Mouse (Mus musculus) testis, adult 2 months (tissue): Measurements from ENCODE around the gene Zfp362. TPM values are rescaled to one million over a fixed set of nuclear protein-coding genes. Genes with fewer than 3 reads are reported as not detected.

ENCODE experiments used
- H3K27ac ChIP-seq: fragments of 200-500 bp; 2 replicates; pipeline ENCODE4 v1.5.1; 2012; ENCODE audit warnings: low read depth, low read length; ENCODE audit not compliant: control insufficient read depth, insufficient read depth
- H3K27me3 ChIP-seq: fragments of 200-500 bp; 2 replicates; pipeline ENCODE4 v1.6.1; 2012; ENCODE audit warnings: mild to moderate bottlenecking, low read length, moderate library complexity; ENCODE audit not compliant: control insufficient read depth, insufficient read depth
- H3K36me3 ChIP-seq: fragments of 200-500 bp; 2 replicates; pipeline ENCODE4 v1.6.1; 2012; ENCODE audit warnings: mild to moderate bottlenecking, low read length; ENCODE audit not compliant: control insufficient read depth, insufficient read depth
- H3K4me1 ChIP-seq: fragments of 200-500 bp; 2 replicates; pipeline ENCODE4 v1.6.1; 2012; ENCODE audit warnings: low read length; ENCODE audit not compliant: control insufficient read depth, insufficient read depth
- H3K4me3 ChIP-seq: fragments of 200-500 bp; 2 replicates; pipeline ENCODE4 v1.5.1; 2012; ENCODE audit warnings: low read depth, mild to moderate bottlenecking, low read length, moderate library complexity, mixed read lengths; ENCODE audit not compliant: control insufficient read depth
- CTCF ChIP-seq: fragments of 200-500 bp; IDR thresholded peaks from 2 replicates; pipeline ENCODE4 v1.5.1; 2012; ENCODE audit warnings: low read depth, mild to moderate bottlenecking, inconsistent platforms, low read length, moderate library complexity; ENCODE audit not compliant: control insufficient read depth, insufficient read depth, insufficient replicate concordance
- POLR2A ChIP-seq: fragments of 200-500 bp; IDR thresholded peaks from 2 replicates; pipeline ENCODE4 v1.6.1; 2012; ENCODE audit warnings: low read depth, mild to moderate bottlenecking, inconsistent platforms, low read length, moderate library complexity; ENCODE audit not compliant: control insufficient read depth
- polyA plus RNA-seq: library from polyadenylated mRNA; depleted of rRNA; stranded (reverse); fragments of >200 nt; gene quantifications from 2 replicates; pipeline ENCODE4 v1.2.3, GENCODE M21; 2012

Zfp362 gene
- polyA plus RNA-seq, 1 experiment, result 16.0 TPM

DNA sequence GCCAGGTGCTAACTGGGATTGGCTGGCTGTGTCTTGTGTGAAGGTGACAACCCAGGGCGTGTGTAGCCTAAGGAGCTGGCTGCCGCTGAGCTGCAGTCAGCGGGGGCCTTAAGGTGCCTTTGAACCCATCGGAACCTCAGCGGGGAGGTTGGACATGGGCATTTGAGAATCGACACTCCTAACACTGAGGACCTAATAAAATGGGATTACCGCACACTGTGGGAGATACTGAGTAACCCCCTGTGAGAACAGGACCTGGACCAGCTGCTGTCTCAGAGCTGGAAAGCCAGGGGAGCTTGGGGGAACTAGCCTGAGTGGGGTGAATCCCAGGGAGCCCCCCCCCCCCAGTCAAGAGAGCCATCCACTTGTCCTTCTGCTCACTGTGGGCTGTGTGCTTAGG is 52.3 kb downstream of the Zfp362 start:
- H3K27ac ChIP-seq, result no peak overlapping the region
- no peak for TF ChIP-seq POLR2A
- no peak for TF ChIP-seq CTCF
- H3K36me3 ChIP-seq, result peaks cover 5% of the 10 kb centered on the region
- H3K4me3 ChIP-seq, result no peak overlapping the region
- H3K27me3 ChIP-seq, result no peaks in the 10 kb centered on the region
- H3K4me1 ChIP-seq, result no peaks in the 10 kb centered on the region

DNA sequence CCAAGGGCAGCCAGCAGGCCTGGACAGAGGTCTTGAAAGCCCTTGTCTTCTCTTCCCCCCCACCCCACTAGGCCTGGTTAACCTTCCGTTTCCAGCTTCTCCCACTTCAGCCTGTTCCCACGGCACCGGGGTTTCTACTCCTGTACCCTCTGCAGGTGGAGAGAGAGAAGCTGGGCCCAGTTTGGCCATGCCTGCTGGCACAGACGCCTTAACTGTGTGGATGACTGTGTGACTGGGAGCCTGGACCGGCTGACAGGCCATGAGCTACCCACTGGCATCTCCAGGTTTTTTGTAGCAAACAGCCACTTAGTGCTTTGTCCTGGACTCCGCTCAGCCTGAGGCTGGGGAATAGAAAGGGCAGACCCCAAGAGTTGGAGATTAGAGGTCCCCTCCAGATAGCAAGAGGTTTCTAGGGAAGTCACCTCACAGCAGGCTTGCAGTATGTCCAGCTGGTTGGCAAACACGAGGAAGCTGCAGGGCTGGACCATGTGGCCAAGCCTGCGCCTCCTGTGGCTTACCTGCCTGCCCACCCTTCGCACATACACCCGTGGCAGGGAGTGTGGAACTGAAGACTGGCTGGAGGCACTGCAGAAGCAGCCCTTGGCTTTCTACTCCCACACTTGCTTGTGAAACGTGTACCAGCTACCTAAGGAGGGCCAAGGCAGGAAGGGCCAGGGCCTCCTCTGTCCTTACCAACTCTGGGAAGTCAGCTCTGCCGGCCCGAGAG is 53.7 kb downstream of the Zfp362 start:
- Histone ChIP-seq H3K36me3 (peaks cover 7% of the 10 kb centered on the region), H3K27me3 (no peaks in the 10 kb centered on the region), H3K4me1 (no peaks in the 10 kb centered on the region), H3K27ac (no peak overlapping the region), H3K4me3 (no peak overlapping the region)
- no peak for TF ChIP-seq CTCF
- no peak for TF ChIP-seq POLR2A

DNA sequence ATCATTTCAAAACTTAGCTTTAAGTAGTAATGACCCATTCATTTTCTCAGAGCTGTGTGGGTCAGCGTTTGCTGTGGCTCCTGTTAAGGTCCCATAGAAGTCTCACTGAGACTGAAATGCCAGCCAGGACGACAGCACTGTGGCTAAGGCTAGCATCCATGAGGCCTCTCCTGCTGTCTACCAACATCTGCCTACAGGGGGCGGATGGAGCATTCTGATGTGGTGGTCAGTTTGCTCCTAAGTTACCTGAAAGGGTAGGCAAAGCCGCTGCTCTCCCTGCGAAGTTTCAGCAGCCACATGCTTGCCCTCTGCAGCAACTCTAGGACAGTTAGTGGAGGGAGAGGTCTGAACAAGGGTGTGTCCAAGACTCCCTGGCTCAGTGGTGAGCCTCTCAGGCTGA is 54.8 kb downstream of the Zfp362 start:
- Histone ChIP-seq H3K4me3 (no peak overlapping the region), H3K4me1 (no peaks in the 10 kb centered on the region), H3K36me3 (peaks cover 11% of the 10 kb centered on the region), H3K27me3 (no peaks in the 10 kb centered on the region), H3K27ac (no peak overlapping the region)
- peak; percentile 11; the same call in 1 of the 2 replicates for TF ChIP-seq CTCF
- TF ChIP-seq POLR2A, result no peak

DNA sequence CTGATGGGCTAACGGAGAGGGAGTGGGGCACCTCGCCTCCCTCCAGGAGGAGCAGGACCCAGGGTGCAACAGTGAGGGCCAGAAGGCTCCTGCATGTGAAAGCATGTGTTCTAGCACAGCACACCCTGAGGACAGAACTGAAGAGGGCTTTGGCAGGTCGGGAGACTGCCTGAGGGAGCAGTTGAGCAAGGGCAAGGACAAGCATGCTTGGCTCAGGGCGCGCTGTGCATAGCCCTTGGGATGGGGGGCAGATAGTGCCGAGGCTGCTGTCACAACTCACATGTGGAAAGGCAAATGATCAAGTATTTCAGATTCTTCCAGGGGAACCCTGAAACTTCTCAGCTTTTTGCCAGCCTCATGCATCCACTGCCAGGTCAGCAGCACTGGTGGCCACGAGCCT is 57.5 kb downstream of the Zfp362 start:
- no peak overlapping the region for H3K27ac ChIP-seq
- H3K4me3 ChIP-seq, result no peak overlapping the region
- TF ChIP-seq CTCF, result no peak
- TF ChIP-seq POLR2A, result no peak
- no peaks in the 10 kb centered on the region for H3K4me1 ChIP-seq
- H3K36me3 ChIP-seq, result peaks cover 11% of the 10 kb centered on the region
- H3K27me3 ChIP-seq, result no peaks in the 10 kb centered on the region

DNA sequence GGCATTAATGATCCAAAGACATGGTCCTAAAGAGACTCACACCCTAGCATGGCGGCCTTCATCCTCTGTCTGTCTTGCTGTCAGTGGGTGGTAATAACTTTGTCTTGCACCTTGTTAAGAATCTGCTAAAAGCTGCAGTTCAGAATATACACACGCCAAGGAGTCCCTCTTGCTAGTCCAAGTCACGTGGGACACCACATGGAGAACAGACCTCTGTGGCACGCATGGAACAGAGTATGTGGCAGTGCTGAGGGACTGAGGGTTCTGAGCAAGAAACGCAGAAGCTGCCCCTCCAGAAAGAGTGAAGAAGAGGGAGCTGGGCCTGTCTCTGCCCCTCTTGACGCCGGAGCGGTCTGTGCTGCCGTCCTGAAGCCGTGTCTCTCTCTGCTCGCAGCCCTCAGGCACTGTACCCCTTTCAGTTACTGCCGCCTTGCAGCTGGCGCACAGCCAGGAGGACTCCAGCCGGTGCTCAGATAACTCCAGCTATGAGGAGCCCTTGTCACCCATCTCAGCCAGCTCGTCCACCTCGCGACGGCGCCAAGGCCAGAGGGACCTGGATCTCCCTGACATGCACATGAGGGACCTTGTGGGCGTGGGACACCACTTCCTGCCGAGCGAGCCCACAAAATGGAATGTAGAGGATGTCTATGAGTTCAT is 58.1 kb downstream of the Zfp362 start:
- H3K27ac ChIP-seq, result no peak overlapping the region
- TF ChIP-seq CTCF (no peak), POLR2A (no peak)
- H3K36me3 ChIP-seq, result peaks cover 11% of the 10 kb centered on the region

DNA sequence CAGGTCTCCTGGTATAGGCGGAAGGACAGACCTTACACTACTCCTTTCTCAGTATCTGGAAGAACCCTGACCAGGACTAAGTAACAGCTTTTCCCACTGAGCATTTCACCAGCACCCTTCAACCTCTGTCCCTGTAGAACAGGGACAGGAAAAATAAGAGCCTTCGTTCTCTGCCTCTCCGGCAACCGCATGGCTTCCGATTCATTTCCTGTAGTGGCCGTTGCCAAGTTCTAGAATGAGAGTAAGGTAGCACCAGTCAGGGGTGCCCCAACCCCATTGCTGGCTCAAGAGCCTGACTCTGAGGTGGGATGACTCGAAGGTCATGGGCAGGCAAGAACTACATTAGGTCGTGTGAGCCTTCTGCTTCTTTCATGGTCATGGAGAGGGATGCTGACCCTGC is 60.7 kb downstream of the Zfp362 start:
- H3K36me3 ChIP-seq, result peaks cover 12% of the 10 kb centered on the region; the same call in 1 of the 2 replicates
- no peak overlapping the region for H3K4me3 ChIP-seq
- no peaks in the 10 kb centered on the region for H3K27me3 ChIP-seq
- no peaks in the 10 kb centered on the region for H3K4me1 ChIP-seq
- TF ChIP-seq CTCF (no peak), POLR2A (no peak)
- no peak overlapping the region for H3K27ac ChIP-seq

More for the DNA sequence above, 58.1 kb downstream of the Zfp362 start:
- H3K27me3 ChIP-seq, result no peaks in the 10 kb centered on the region
- H3K4me1 ChIP-seq, result no peaks in the 10 kb centered on the region
- no peak overlapping the region for H3K4me3 ChIP-seq

DNA sequence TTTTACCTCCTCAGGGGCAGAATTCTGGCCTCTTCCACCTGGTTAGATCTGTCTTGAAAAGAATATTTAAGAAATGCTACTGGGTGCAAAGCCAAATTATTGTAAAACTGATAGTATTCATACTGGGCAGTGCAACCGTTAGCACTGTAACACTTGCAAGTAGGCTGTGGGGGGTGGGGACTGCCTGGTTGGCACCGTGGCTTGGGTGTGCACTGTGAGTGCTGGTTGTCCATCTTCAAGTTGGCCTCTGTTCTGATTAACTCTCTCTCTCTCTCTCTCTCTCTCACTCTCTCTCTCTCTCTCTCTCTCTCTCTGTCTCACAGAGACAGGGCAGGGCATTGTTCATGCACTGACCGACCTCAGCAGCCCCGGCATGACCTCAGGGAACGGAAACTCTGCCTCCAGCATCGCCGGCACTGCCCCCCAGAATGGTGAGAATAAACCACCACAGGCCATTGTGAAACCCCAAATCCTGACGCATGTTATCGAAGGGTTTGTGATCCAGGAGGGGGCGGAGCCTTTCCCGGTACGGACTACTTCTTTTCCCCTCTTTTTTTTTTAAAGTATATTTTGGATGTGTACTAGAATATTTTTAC is 62.7 kb downstream of the Zfp362 start:
- Histone ChIP-seq H3K36me3 (peaks cover 7% of the 10 kb centered on the region; the same call in 1 of the 2 replicates), H3K4me3 (no peak overlapping the region), H3K27me3 (no peaks in the 10 kb centered on the region), H3K27ac (no peak overlapping the region), H3K4me1 (no peaks in the 10 kb centered on the region)
- TF ChIP-seq CTCF (no peak), POLR2A (no peak)
